Mouse (Mus musculus) embryonic fibroblast, embryonic 13.5 days (primary cell): ENCODE results near the gene Sptbn1.

Experiments used
- CTCF ChIP-seq: IDR thresholded peaks from 2 replicates; pipeline ENCODE4 v1.5.1; 2011; ENCODE audit warnings: mild to moderate bottlenecking, control low read depth, low read length, moderate library complexity, borderline replicate concordance; ENCODE audit not compliant: insufficient read depth
- POLR2A ChIP-seq: IDR thresholded peaks from 2 replicates; pipeline ENCODE4 v1.6.1; 2011; ENCODE audit warnings: low read depth, mild to moderate bottlenecking, control low read depth, low read length, moderate library complexity

DNA sequence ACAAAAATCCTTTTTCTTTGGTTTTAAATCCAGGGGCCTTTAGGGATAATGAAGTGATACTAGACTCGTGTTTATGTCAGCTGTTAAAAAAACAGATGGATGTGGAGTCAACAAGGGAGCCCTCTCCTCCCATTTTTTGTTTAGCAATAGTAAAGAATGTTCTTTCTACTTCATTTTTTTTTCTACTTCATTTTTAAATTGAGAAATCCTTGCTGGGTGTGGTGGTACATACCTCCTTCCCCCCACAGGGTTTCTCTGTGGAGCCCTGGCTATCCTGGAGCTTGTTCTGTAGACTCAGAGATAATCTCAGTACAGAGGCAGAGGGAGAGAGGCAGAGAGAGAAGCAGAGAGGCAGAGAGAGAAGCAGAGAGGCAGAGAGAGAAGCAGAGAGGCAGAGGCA is 133.9 kb downstream of the Sptbn1 start:
- TF ChIP-seq POLR2A (no peak), CTCF (no peak)
